Mouse (Mus musculus) adrenal gland, postnatal 36 days (tissue): ENCODE results near the gene Atp2a2. TPM values are rescaled to one million over a fixed set of nuclear protein-coding genes. Genes with fewer than 3 reads are reported as not detected.
A peak's percentile ranks its signal among the peaks of the same experiment; 100 is the strongest.

Experiments
- DNase-seq, 2 experiments: peaks; one replicate each; pipeline ENCODE4 v3.0.0; 2021; ENCODE audit warnings: mixed read lengths in 1 of 2
- total RNA-seq, 2 experiments: library from RNA; stranded (reverse); gene quantifications; 2 replicates each; pipeline ENCODE4 v1.2.3; 2021

Gene Atp2a2
- total RNA-seq, 2 experiments from 2014 or later, result 195 to 199 TPM

- no peak for DNase-seq
These were observed 18.5 kb upstream of the Atp2a2 start for GRCm38 (mm10) chr5:122520254-122521129.

- DNase-seq, result no peak
These were observed 17.1 kb upstream of the Atp2a2 start for GRCm38 (mm10) chr5:122519043-122519660.

GRCm38 (mm10) chr5:122518247-122518646 is 16.2 kb upstream of the Atp2a2 start:
- no peak for DNase-seq

GRCm38 (mm10) chr5:122516901-122517300 is 14.9 kb upstream of the Atp2a2 start:
- no peak for DNase-seq

- no peak for DNase-seq
These were observed 14.2 kb upstream of the Atp2a2 start for GRCm38 (mm10) chr5:122516029-122516730.

- no peak for DNase-seq
These were observed 12.1 kb upstream of the Atp2a2 start for GRCm38 (mm10) chr5:122514127-122514521.

GRCm38 (mm10) chr5:122513421-122514126 is 11.5 kb upstream of the Atp2a2 start:
- DNase-seq, result no peak

- no peak for DNase-seq
These were observed 10.0 kb upstream of the Atp2a2 start for GRCm38 (mm10) chr5:122512011-122512410.

GRCm38 (mm10) chr5:122511405-122511804 is 9.4 kb upstream of the Atp2a2 start:
- peak; percentile 37 to 44 for DNase-seq

GRCm38 (mm10) chr5:122510651-122511157 is 8.7 kb upstream of the Atp2a2 start:
- DNase-seq, result peak; percentile 38 to 56

GRCm38 (mm10) chr5:122509608-122510007 is 7.6 kb upstream of the Atp2a2 start:
- no peak for DNase-seq

GRCm38 (mm10) chr5:122508861-122509306 is 6.9 kb upstream of the Atp2a2 start:
- DNase-seq, result no peak

- DNase-seq, result no peak
These were observed 5.4 kb upstream of the Atp2a2 start for GRCm38 (mm10) chr5:122507396-122507795.

- DNase-seq, result no peak
These were observed 4.4 kb upstream of the Atp2a2 start for GRCm38 (mm10) chr5:122506462-122506861.

GRCm38 (mm10) chr5:122505554-122505953 is 3.5 kb upstream of the Atp2a2 start:
- no peak for DNase-seq

- no peak for DNase-seq
These were observed 1.7 kb upstream of the Atp2a2 start for GRCm38 (mm10) chr5:122503760-122504119.

GRCm38 (mm10) chr5:122503015-122503759 is 1.2 kb upstream of the Atp2a2 start:
- DNase-seq, result no peak

GRCm38 (mm10) chr5:122501101-122502076 is 636 bp downstream of the Atp2a2 start:
- DNase-seq, result peak; percentile 69 to 82

- DNase-seq, result no peak
These were observed 1.5 kb downstream of the Atp2a2 start for GRCm38 (mm10) chr5:122500563-122500962.

- no peak for DNase-seq
These were observed 1.9 kb downstream of the Atp2a2 start for GRCm38 (mm10) chr5:122500141-122500540.
